Mouse (Mus musculus): ENCODE measurements at regions not wholly inside any gene's neighbourhood (a gene's known extent, or its start where the extent isn't known, plus 50 kb on each side); places are given as distances from the start of the nearest gene placed in this dataset.

- Histone ChIP-seq H3K36me3 (ENCODE audit: control insufficient read depth, insufficient read depth, low read length) (no peaks in the 10 kb centered on the region), H3K27ac (ENCODE audit: insufficient read depth, low read depth, low read length) (no peak overlapping the region), H3K4me1 (ENCODE audit: control insufficient read depth, insufficient read depth, low read length) (peaks cover 15% of the 10 kb centered on the region; the same call in 1 of the 2 replicates), H3K4me3 (ENCODE audit: insufficient read depth, low read depth, low read length) (no peak overlapping the region), H3K27me3 (replicated peaks; ENCODE audit: control insufficient read depth, insufficient read depth, low read length) (no peaks in the 10 kb centered on the region)
- TF ChIP-seq CTCF (conservative IDR thresholded peaks at IDR 0.05; ENCODE audit: insufficient read depth, insufficient read length, low read depth, low read length) (no peak), POLR2A (IDR thresholded peaks at IDR 0.05; ENCODE audit: low read depth, low read length) (no peak)
- 29% methylated on average over 1 of the region's 1 CpGs for WGBS
- peak; percentile 39 for DNase-seq
Observed at GRCm38 (mm10) chr15:103089852-103090251, 71.1 kb downstream of the Hoxc4 start.

GRCm38 (mm10) chr15:103089440-103089839, 70.7 kb downstream of the Hoxc4 start:
- H3K4me3 ChIP-seq (ENCODE audit: insufficient read depth, low read depth, low read length), result no peak overlapping the region
- DNase-seq, result no peak
- no peaks in the 10 kb centered on the region for H3K36me3 ChIP-seq (ENCODE audit: control insufficient read depth, insufficient read depth, low read length)
- H3K27ac ChIP-seq (ENCODE audit: insufficient read depth, low read depth, low read length), result no peak overlapping the region
- H3K4me1 ChIP-seq (ENCODE audit: control insufficient read depth, insufficient read depth, low read length), result peaks cover 15% of the 10 kb centered on the region; the same call in 1 of the 2 replicates
- no peaks in the 10 kb centered on the region for H3K27me3 ChIP-seq (replicated peaks; ENCODE audit: control insufficient read depth, insufficient read depth, low read length)
- WGBS, result 91% methylated on average over 1 of the region's 1 CpGs
- TF ChIP-seq POLR2A (IDR thresholded peaks at IDR 0.05; ENCODE audit: low read depth, low read length) (no peak), CTCF (conservative IDR thresholded peaks at IDR 0.05; ENCODE audit: insufficient read depth, insufficient read length, low read depth, low read length) (no peak)

GRCm38 (mm10) chr15:103087204-103087603, 68.5 kb downstream of the Hoxc4 start:
- no peaks in the 10 kb centered on the region for H3K27me3 ChIP-seq (replicated peaks; ENCODE audit: control insufficient read depth, insufficient read depth, low read length)
- no peak overlapping the region for H3K27ac ChIP-seq (ENCODE audit: insufficient read depth, low read depth, low read length)
- H3K4me3 ChIP-seq (ENCODE audit: insufficient read depth, low read depth, low read length), result no peak overlapping the region
- H3K36me3 ChIP-seq (ENCODE audit: control insufficient read depth, insufficient read depth, low read length), result no peaks in the 10 kb centered on the region
- 20% methylated on average over 4 of the region's 4 CpGs for WGBS
- no peak for TF ChIP-seq POLR2A (IDR thresholded peaks at IDR 0.05; ENCODE audit: low read depth, low read length)
- TF ChIP-seq CTCF (conservative IDR thresholded peaks at IDR 0.05; ENCODE audit: insufficient read depth, insufficient read length, low read depth, low read length), result no peak
- peaks cover 15% of the 10 kb centered on the region; the same call in 1 of the 2 replicates for H3K4me1 ChIP-seq (ENCODE audit: control insufficient read depth, insufficient read depth, low read length)
- DNase-seq, result peak; percentile 85

- Histone ChIP-seq H3K27ac (ENCODE audit: insufficient read depth, low read depth, low read length) (no peak overlapping the region), H3K4me3 (ENCODE audit: insufficient read depth, low read depth, low read length) (no peak overlapping the region), H3K27me3 (replicated peaks; ENCODE audit: control insufficient read depth, insufficient read depth, low read length) (no peaks in the 10 kb centered on the region), H3K4me1 (ENCODE audit: control insufficient read depth, insufficient read depth, low read length) (peaks cover 15% of the 10 kb centered on the region; the same call in 1 of the 2 replicates), H3K36me3 (ENCODE audit: control insufficient read depth, insufficient read depth, low read length) (no peaks in the 10 kb centered on the region)
- no peak for TF ChIP-seq POLR2A (IDR thresholded peaks at IDR 0.05; ENCODE audit: low read depth, low read length)
- no peak for TF ChIP-seq CTCF (conservative IDR thresholded peaks at IDR 0.05; ENCODE audit: insufficient read depth, insufficient read length, low read depth, low read length)
- no peak for DNase-seq
- WGBS, result 60% methylated on average over 15 of the region's 15 CpGs
Observed at GRCm38 (mm10) chr15:103086672-103087069, 67.9 kb downstream of the Hoxc4 start.
